Mouse (Mus musculus): ENCODE measurements at regions not wholly inside any gene's neighbourhood (a gene's known extent, or its start where the extent isn't known, plus 50 kb on each side); places are given as distances from the start of the nearest gene placed in this dataset.

DNA sequence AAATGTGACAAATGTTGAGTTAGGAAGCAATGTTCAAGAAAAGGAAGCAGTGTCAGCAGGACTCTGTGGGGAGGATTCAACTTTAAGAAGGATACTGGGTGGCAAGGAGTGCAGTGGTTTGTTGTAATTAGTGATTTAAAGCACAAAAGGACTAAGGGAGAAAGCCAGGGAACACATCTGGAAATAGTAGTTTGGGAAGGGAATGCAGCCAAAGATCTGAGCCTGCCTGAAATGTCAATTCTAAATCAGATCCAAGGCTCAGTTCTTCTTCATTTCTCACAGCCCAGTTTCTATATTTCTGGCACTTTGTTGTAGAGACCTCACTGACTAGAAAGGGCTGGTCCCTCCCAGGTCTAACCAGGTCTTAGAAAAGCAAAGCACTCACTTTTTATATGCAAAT, 50.6 kb upstream of the Trhde start:
- DNase-seq (ENCODE audit: low read depth, low spot score): no peak

Measured in brain, adult 2 months (tissue).